Mouse (Mus musculus) embryonic fibroblast, embryonic 13.5 days (primary cell): ENCODE measurements at regions not wholly inside any gene's neighbourhood (a gene's known extent, or its start where the extent isn't known, plus 50 kb on each side); places are given as distances from the start of the nearest gene placed in this dataset.

Experiments used
- H3K27ac ChIP-seq: 2 replicates; pipeline ENCODE4 v1.5.1; 2012; ENCODE audit warnings: low read length, control low read depth, inconsistent platforms; ENCODE audit not compliant: insufficient read depth
- H3K4me1 ChIP-seq: 2 replicates; pipeline ENCODE4 v1.6.1; 2011; ENCODE audit warnings: low read length; ENCODE audit not compliant: control insufficient read depth, insufficient read depth
- H3K4me3 ChIP-seq: 2 replicates; pipeline ENCODE4 v1.5.1; 2011; ENCODE audit warnings: mild to moderate bottlenecking, control low read depth, low read length; ENCODE audit not compliant: insufficient read depth
- CTCF ChIP-seq: IDR thresholded peaks from 2 replicates; pipeline ENCODE4 v1.5.1; 2011; ENCODE audit warnings: mild to moderate bottlenecking, control low read depth, low read length, moderate library complexity, borderline replicate concordance; ENCODE audit not compliant: insufficient read depth
- POLR2A ChIP-seq: IDR thresholded peaks from 2 replicates; pipeline ENCODE4 v1.6.1; 2011; ENCODE audit warnings: low read depth, mild to moderate bottlenecking, control low read depth, low read length, moderate library complexity

GRCm38 (mm10) chr19:54099292-54099691 lies 55.3 kb downstream of the Adra2a start:
- Histone ChIP-seq H3K4me3 (no peak overlapping the region), H3K27ac (no peak overlapping the region), H3K4me1 (no peaks in the 10 kb centered on the region)
- TF ChIP-seq CTCF (no peak), POLR2A (no peak)

GRCm38 (mm10) chr19:54099769-54100168 lies 55.8 kb downstream of the Adra2a start:
- Histone ChIP-seq H3K4me3 (no peak overlapping the region), H3K27ac (no peak overlapping the region), H3K4me1 (no peaks in the 10 kb centered on the region)
- TF ChIP-seq POLR2A, result no peak
- no peak for TF ChIP-seq CTCF

GRCm38 (mm10) chr19:54106571-54106970 lies 62.6 kb downstream of the Adra2a start:
- no peaks in the 10 kb centered on the region for H3K4me1 ChIP-seq
- TF ChIP-seq POLR2A (no peak), CTCF (no peak)
- H3K4me3 ChIP-seq, result no peak overlapping the region
- H3K27ac ChIP-seq, result no peak overlapping the region

- no peak overlapping the region for H3K27ac ChIP-seq
- no peaks in the 10 kb centered on the region for H3K4me1 ChIP-seq
- H3K4me3 ChIP-seq, result no peak overlapping the region
- no peak for TF ChIP-seq CTCF
- TF ChIP-seq POLR2A, result no peak
Measured at GRCm38 (mm10) chr19:54107103-54107821, 63.3 kb downstream of the Adra2a start.

- H3K27ac ChIP-seq, result no peak overlapping the region
- H3K4me3 ChIP-seq, result no peak overlapping the region
- H3K4me1 ChIP-seq, result no peaks in the 10 kb centered on the region
- TF ChIP-seq CTCF (no peak), POLR2A (no peak)
Measured at GRCm38 (mm10) chr19:54110080-54110479, 66.1 kb downstream of the Adra2a start.

GRCm38 (mm10) chr19:54112691-54113090 lies 68.7 kb downstream of the Adra2a start:
- TF ChIP-seq POLR2A (no peak), CTCF (no peak)
- H3K4me3 ChIP-seq, result no peak overlapping the region
- H3K4me1 ChIP-seq, result peaks cover 2% of the 10 kb centered on the region; the same call in 1 of the 2 replicates
- no peak overlapping the region for H3K27ac ChIP-seq

GRCm38 (mm10) chr19:54113421-54113820 lies 69.5 kb downstream of the Adra2a start:
- no peak for TF ChIP-seq POLR2A
- no peak for TF ChIP-seq CTCF
- Histone ChIP-seq H3K4me1 (peaks cover 2% of the 10 kb centered on the region; the same call in 1 of the 2 replicates), H3K4me3 (no peak overlapping the region), H3K27ac (no peak overlapping the region)

- H3K27ac ChIP-seq, result no peak overlapping the region
- TF ChIP-seq POLR2A (no peak), CTCF (no peak)
- H3K4me1 ChIP-seq, result peaks cover 2% of the 10 kb centered on the region; the same call in 1 of the 2 replicates
- H3K4me3 ChIP-seq, result peak overlapping the region; percentile 61
Measured at GRCm38 (mm10) chr19:54114588-54115317, 70.8 kb downstream of the Adra2a start.

GRCm38 (mm10) chr19:54115335-54115734 lies 71.4 kb downstream of the Adra2a start:
- TF ChIP-seq POLR2A, result no peak
- TF ChIP-seq CTCF, result no peak
- Histone ChIP-seq H3K4me1 (peaks cover 2% of the 10 kb centered on the region; the same call in 1 of the 2 replicates), H3K4me3 (0 out of 2 replicates have a peak overlapping the region, but pooled peaks have one; percentile 61), H3K27ac (no peak overlapping the region)

- Histone ChIP-seq H3K27ac (no peak overlapping the region), H3K4me1 (peaks cover 2% of the 10 kb centered on the region; the same call in 1 of the 2 replicates), H3K4me3 (no peak overlapping the region)
- no peak for TF ChIP-seq CTCF
- no peak for TF ChIP-seq POLR2A
Measured at GRCm38 (mm10) chr19:54116829-54117228, 72.9 kb downstream of the Adra2a start.
